Mouse (Mus musculus) spleen, adult 2 months (tissue): ENCODE results near the gene Myo9b.

Experiments
- CTCF ChIP-seq: fragments of 200-500 bp; IDR thresholded peaks from 2 replicates; pipeline ENCODE4 v1.5.1; 2011; ENCODE audit warnings: mild to moderate bottlenecking, inconsistent platforms; ENCODE audit not compliant: insufficient read depth, insufficient read length, insufficient replicate concordance; ENCODE audit errors: extremely low read depth
- POLR2A ChIP-seq: fragments of 200-500 bp; IDR thresholded peaks from 2 replicates; pipeline ENCODE4 v1.6.1; 2011; ENCODE audit warnings: low read depth, low read length, inconsistent platforms

DNA sequence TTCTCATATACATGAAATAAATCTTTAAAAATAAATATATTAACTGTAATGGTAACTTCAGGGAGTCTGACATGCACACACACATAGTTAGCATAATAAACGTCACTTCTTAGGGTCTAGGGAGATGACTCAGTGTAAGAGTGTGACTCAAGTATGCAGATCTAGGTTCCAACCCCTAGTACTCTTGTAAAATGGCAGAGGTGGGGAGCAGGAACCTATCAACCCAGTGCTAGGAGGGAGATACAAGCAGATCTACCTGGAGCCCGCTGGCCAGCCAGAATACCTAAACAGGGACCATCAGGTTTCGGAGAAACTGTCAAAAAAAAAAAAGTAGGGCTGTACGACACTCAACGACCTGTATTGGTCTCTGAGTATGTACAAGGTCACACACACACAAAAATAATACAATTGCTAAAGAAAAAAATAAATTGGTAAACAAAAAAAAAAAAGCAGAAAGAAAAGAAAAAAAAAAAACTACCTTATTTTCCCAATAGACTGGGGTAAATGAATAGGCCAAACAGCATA is 98.3 kb downstream of the Myo9b start:
- TF ChIP-seq CTCF (no peak), POLR2A (no peak)
